Mouse (Mus musculus) kidney, postnatal 14 days (tissue): ENCODE data around the gene Gm14443.
"Not testable (repeated sequence)": the region's sequence is repeated elsewhere in the genome, so short reads cannot be mapped to it uniquely, and the experiment has no call there.

Experiments
- DNase-seq: peaks from one replicate; pipeline ENCODE4 v3.0.0; 2022; ENCODE audit warnings: mixed read lengths

Gene Gm14443

DNA sequence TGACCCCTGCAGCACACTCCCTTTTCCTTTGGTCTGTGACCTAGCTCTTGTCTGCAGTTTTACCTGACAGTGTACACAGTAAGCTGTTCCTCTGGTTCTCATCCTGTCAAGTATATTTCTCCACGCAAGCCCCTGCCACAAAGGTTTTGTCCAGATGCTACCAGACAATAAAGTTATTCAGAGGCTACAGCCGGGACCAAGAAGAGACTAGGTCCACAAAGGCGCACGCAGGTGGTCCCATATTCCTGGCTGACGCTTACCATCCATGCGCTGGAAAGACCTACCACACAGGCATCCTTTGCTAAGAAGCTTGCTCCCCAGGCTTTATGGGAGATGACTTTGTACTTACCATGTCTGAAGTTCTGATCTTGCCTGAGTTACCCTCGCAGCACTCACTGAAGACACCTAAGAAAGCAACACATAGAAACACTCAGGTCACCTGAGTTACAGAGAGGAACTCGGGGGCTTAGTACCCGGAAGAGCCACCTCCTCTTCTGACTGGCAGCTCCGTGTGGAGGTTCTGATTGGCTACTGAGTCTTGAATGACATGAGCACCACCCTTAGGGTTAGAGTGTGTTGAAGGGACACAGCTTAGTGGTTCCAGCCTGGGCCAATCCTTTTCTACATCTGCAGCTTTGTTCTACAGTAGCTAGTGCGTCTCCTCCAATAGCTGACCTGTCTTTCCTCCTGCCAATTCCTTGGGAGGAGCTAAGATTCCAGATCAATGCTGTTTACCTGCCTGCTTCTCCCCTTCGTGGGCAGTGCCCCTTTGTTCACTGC is at the start of gene Gm14443:
Gene Gm14443 (minus strand): TSS at position 471 of the 780 bp plus-strand sequence.
- not testable (repeated sequence) for DNase-seq

DNA sequence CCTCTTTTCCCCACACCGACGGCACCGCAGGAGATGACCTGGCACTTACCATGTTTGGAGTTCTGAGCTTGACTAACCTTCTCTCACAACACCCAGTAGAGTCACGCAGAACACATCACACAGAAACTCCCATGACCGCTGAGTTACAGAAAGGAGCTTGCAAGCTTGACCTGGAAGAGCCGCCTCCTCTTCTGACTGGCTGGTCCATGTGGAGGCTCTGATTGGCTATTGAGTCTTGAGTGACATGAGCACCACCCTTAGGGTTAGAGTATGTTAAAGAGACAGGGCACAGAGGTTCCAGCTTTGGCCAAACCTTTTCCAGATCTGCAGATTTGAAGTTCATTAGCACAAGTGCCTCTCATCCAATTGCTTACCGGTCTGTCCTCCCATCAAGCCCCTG is 31.1 kb upstream of the Gm14443 start, which contains the start of gene Gm14391:
Gene Gm14391 (minus strand): TSS at position 186 of the 400 bp plus-strand sequence.
- DNase-seq = not testable (repeated sequence)

GRCm38 (mm10) chr2:175179008-175179407 is 3.3 kb upstream of the Gm14443 start:
- DNase-seq = not testable (repeated sequence)

DNA sequence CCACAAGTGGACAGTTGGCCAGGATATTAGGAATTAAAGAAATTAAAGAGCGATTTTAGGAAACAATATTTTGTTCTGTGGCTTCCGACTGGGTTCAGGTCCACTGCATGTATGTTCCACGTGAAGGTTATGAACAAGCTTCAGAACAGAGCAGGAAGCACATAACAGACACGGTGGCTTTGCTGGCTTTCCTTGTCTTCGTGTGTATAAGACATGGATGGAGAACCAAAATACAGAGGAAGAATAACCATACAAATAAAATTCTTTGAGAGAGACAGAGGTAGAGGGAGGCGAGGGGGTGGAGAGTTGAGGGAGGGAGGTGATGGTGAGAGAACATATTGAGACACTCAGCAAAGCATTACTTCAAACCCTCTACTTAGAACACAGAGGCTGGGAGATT is 641 bp upstream of the Gm14443 start:
- no peak for DNase-seq

DNA sequence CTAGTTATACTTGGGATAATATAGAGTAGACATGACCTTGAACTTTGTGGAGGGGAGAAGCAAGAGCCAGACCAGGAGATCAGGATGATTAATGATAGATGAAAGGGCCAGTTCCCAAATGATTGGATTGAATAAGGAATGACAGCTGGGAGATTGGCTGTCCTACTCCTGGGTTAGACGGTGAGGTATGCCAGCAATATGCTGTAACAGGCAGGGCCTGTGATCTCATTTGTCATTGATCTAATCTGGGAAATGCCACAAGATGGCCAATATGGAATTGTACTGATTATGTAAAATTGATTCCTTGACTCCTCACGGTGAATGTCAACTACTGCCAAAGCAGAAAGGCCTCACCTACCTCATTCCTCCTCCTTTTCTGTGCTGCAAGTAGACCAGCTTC is 1.6 kb downstream of the Gm14443 start:
- not testable (repeated sequence) for DNase-seq

GRCm38 (mm10) chr2:175172906-175173595 is 2.6 kb downstream of the Gm14443 start:
- DNase-seq = not testable (repeated sequence)

DNA sequence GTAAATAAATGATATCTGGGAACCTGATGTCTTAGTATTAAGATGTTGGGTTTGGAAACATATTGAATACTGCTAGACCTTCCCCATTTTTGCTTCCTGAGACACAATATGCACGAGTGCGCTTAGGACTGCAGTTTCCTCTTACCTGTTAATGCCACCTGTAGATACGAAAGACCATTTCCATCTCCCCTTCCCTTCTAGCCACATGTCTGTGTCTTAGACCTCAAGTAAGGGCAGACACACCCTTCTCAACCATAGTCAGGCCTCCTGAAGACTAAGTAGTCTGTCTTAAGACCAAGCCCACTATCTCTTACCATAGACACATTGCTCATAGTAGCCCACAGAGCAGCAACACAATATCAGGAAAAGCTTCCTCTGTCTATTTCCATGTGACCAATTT is 3.5 kb downstream of the Gm14443 start:
- no peak for DNase-seq

DNA sequence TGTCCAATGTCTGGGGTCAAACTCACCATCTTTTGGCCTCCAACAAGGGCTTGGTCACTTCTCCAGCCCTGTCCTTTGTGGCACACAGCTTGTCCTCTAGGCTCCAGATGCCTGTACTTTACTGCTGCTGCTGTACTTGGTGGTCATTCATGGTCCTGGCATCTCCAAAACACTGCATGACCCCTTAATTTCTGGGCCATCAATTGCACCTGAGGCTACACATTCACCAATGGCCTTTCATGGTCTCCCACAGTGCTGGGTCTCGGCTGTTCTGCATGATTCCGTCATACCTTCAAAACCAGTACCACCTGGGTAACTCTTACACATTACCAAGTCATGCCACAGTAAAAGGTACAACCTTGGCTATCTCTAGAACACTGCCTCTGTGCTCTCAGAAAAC is 8.8 kb downstream of the Gm14443 start:
- DNase-seq = not testable (repeated sequence)

GRCm38 (mm10) chr2:175165110-175165509 is 10.6 kb downstream of the Gm14443 start:
- DNase-seq = not testable (repeated sequence)

- not testable (repeated sequence) for DNase-seq
Measured at GRCm38 (mm10) chr2:175161438-175161837, 14.2 kb downstream of the Gm14443 start.

- DNase-seq = no peak
Measured at GRCm38 (mm10) chr2:175158642-175159041, 17.0 kb downstream of the Gm14443 start.

DNA sequence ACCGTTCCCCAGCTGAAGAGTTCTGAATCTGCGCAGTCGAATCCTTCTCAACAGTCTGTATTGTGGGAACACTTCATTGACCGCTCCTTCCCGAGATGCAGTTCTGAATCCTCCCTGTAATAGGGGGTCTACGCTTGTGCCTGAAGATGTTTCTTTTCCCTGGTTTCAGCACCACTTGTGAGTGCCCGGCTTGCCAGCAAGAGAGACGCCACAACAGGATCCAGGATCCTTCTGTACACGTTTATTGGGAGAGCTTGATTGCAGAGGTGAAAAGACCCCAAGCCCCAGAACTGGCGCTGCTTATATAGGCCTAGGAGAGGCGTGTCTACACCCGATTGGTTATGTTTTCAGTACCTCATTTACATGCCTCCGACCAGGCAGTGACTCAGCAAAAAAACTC is 19.0 kb downstream of the Gm14443 start:
- DNase-seq = no peak

DNA sequence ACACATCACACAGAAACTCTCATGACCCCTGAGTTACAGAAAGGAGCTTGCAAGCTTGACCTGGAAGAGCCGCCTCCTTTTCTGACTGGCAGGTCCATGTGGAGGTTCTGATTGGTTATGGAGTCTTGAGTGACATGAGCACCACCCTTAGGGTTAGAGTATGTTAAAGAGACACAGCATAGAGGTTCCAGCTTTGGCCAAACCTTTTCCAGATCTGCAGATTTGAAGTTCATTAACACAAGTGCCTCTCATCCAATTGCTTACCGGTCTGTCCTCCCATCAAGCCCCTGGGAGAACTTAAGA is 33.7 kb downstream of the Gm14443 start, which contains the start of gene Gm14399:
Gene Gm14399 (minus strand): TSS at position 20 of the 303 bp plus-strand sequence.
- not testable (repeated sequence) for DNase-seq

- peak; percentile 32 for DNase-seq
Measured at GRCm38 (mm10) chr2:175141118-175141992, 34.3 kb downstream of the Gm14443 start.

DNA sequence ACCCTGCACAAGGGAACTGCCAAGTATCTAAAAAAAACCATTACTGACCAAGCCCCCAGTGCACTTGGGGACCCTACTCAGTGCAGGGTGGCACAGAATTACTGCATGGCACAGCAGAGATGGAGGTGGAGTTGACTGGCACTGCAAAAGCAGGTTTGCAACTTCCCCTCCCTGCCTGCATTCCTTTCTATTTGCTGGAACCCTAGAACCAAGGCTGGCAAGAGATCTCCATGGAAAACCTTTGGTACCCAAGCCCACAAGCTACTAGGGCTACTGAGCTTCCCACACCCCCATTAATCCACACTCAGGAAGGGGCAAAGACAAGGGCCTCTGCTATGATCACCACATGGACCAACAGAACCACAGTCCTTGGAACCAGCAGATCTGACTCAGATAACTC is 35.0 kb downstream of the Gm14443 start:
- DNase-seq = not testable (repeated sequence)
